Mouse (Mus musculus): ENCODE results near the gene Upk1a. TPM values are rescaled to one million over a fixed set of nuclear protein-coding genes. Genes with fewer than 3 reads are reported as not detected.

Upk1a gene
- polyA plus RNA-seq (2012; rRNA removed): 174 and 233 TPM in 2 replicates

DNA sequence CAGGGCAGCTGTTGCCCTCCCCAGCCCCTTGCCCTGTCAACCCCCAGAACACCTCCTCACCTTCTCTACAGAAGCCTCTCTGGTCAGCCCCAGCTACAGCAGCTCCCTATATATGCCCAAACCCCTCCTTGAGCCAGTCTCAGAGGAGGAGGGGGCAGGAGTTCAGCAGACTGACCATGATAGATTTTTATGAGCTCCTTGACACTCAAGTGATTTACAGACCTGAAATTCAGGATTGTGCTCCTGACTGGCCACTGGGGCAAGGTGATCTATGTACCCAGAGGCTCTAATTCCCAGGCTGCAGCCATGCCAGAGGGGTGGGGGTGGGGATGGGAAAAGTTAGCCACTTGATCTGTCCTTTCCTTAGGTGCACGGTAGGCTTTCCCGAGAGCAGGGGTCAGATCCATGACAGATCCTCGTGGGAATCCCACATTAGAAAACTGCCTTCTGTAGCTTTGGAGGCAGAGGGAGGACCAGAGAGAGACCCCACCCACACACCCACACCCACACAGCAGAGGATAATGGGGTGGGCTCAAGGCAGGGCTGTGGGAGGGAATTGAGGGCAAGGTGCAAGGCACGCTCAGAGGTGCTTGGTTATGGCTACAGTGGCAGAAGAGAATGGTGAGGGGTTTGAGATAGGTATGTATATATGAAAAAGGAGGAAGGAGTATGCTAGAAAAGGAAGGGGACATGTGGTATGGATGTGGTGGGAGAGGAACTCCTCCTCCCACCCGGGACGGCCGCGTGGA is at the start of gene Upk1a:
TSS of gene Upk1a (minus strand) at position 194 of the 749 bp plus-strand sequence.

DNA sequence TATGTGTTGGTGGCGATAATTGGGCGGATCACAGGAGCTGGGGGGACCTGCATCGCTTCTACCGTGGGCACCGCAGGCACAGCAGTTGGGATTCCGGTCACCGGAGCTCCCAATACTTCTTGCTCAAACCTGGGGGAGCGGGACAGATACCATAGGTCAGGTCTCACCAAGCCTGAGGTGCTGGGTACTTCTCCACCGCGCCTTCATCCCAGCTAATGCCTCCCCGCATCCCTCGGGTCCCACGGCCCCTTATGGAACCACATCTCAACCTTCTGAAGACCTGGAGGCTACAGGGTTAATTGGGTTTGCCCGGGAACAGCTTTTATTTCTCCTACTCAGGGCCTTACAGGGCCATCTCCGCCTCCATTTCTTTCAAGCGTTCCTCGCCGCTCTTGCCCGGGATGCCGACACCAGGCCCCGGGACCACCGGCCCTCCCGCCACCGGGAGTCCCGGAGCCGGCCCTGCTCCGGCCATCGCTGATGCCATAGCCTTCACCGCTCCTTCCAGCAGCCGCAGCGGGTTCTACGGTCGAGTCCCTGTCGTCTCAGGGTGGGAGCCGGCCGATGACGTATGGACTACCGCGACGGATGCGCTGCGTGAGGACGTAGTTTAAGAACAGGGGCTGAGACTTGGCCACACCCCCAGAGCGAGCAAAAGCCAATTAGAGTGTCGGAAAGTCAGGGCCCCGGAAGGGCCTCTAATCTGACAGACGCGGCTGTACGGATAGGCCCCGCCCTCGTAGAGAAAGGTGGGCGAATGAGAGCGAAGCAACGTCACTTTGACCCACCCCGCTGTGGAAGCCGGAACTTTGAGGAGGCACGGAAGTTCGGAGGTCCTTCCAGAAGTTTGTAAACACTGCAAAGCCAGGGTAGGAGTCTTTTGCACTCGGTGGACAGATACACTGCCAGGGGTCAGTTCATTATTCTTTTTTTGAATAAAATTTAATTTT is 37.2 kb upstream of the Upk1a start, which contains the start of gene Rbm42:
TSS of gene Rbm42 (minus strand) at position 727 of the 950 bp plus-strand sequence.

DNA sequence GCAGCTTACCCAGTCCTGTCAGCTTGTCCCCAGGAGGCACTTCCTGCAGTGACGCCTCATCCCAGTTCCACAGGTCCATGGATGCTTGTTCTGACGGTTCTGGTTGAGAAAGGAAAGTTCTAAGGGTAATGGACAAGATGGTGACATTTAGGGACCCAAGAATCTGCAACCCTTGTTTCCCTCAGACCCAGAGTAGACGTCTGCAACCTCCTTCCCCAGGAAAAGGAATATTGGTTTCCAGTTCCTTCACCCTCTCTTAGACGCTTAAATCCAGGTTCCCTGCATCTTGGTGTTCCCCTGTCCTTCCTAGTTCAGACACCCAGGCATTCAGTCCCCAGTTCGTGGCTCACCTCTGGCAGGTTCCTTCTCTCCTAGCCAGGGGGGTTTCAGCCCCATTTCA is 23.1 kb upstream of the Upk1a start, which contains the start of gene Etv2:
TSS of gene Etv2 (minus strand) at position 101 of the 400 bp plus-strand sequence.

DNA sequence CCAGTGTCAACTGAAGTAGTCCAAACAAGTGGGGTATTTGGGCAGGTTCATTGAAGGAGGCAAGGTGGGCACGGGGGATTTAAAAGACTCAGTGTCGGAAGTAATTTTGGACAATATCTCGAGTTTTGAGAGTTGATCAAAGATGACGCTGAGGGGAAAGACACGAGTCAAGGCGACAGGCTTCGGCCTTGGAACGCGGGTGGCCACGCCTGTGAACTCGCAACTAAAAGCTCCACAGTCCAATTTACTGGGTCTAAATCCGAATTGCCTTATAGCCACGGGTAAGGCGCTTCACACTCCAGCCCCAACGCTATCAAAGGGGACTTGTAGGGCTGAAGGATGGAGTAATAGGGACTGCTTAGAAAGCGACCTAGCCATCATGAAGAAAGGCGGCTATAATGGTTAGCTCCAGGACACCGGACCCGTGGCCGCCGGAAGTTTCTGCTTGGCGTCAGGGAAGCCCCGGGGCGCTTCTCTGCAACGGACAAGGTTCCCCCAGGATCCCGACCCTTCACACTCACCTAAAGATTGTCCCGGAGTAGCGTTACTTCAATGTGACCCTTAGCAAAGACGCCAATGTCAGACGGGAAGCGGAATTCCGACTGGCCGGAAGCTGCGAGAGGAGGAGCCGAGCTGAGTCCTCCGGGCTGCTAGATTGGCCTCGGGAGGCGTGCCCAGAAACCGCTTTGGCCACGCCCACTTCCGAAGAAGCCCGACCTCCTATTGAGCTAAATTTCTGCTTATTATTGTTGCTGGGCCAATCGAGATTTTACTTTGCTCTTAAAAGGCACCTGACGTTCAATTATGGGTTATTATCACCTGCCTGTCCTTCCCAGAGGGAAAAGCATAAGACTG is 13.1 kb upstream of the Upk1a start, which contains the start of gene Cox6b1:
TSS of gene Cox6b1 (minus strand) at position 622 of the 855 bp plus-strand sequence.

DNA sequence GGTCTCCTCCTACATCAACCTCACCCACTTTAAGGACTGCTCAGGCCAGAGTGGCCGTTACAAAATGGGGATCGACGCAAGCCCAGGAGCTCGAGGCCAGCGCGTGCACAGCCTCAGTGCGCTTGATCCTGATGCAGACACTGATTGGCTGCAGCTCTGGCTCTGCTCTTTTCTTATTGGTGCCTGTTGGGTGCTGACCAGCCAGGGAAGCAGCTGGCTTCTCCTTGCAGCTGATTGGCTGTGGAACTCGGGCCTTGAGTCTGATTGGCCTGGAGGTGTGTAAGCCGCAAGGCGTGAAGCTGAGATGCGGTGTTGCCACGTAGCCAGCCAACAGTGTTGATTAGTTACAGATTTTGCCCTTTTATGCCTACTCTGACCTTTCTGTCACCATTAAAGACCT is 13.9 kb downstream of the Upk1a start, which contains the start of gene Zbtb32:
TSS of gene Zbtb32 (minus strand) at position 124 of the 400 bp plus-strand sequence.

DNA sequence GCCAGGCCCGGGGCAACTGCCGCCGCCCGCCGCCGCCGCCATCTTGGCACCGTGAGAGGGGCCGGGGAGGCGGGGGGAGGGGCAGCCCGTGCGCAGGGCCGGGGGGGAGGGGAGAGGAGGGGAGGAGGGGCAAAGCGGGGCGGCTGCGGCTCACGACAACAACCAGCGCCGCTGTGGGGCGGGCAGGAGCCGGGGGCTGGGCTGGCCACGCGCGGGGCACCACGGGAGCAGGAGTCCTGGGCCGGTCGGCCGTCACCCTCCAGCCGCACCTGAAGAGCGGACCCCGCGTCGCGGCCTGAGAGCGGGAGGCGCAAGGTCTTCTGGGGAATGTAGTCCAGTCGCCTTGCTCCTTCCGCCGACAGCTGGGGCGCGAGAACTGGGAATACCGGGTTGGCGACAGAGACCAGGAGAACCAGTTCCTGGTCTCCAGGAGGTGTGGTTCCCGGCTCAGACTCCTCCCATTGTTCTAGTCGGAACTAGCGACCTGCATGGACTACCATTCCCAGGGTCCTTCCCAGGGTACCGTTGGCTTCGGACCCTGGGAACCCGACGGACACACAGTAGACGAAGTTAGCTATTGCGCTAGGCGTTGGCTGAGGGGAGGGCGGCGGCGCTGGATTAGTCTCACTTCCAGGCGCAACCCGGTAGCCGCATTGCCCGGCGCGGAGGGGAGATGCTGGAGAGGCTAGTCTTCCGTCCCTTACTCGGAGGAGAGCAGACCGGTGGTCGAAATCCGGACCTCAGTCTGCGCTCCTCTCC is 23.8 kb downstream of the Upk1a start, which contains the start of gene Kmt2b:
TSS of gene Kmt2b (minus strand) at position 51 of the 759 bp plus-strand sequence.

DNA sequence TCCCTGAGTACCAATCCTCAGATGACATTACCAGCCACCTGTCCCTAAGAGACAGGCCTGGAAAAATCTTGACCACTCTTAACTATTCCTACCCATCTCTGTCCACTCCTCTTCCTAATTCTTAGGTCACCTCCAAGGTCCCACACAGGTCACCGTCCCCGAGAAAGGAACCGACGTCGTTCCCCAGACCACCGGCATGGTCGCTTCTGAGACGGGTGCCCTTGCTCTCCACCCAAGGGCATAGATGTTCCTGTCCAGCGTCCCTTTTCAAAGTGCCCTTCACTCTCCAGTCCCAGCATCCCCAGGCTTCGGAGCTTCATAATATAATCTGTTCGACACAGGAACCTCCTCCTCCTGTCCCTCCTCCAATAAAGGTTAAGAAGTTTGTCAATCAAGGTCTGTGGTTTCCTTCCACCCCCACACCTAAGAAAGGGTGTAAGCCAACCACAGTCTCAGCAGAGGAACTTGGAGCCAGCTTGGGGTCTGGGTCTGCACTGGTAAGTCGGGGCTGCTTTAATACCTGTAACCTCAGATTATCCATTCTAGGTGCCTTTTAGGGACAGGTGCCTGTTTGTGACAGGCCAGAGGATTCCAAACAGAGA is 47.6 kb downstream of the Upk1a start, which contains the start of gene Igflr1:
TSS of gene Igflr1 (plus strand) at position 458 of the 602 bp plus-strand sequence.

DNA sequence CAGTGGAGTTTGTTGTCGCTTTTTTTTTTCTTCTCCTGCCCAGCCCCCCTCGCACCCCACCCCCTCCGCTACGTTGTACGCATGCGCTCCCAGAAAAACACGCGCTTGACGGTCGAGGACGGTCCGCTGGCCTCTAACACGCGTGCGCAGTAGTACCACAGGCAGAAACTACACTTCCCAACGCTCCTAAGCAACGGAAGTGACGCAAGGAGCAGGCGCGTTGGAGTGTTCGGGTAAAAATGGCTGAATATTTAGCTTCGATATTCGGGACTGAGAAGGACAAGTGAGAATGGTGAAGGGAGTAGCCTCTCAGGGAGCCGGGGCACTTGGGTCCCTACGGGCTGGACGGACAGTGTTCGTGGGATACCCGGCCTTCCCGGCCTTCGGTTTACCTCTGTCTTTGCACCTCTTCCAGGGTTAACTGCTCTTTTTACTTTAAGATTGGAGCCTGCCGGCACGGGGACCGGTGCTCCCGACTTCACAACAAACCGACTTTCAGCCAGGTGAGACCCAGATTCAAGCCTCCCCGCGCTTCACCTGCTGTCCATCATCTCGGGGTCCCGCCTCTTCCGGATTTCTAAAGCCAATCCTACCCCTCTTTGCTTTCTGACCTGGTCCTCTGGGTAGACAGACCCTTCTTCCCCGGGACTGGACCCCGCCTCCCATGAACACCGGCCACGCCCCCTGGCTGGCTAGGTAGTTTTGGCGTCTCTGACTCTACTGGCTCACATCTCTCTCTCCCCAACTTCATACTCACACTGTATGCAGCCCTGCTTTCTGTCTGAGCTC is 49.3 kb downstream of the Upk1a start, which contains the start of the genes U2af1l4, Gm49396 and Psenen:
TSS of gene U2af1l4 (plus strand) at position 185 of the 789 bp plus-strand sequence.
TSS of gene Gm49396 (plus strand) at position 228 of the 789 bp plus-strand sequence.
TSS of gene Psenen (minus strand) at position 511 of the 789 bp plus-strand sequence.

DNA sequence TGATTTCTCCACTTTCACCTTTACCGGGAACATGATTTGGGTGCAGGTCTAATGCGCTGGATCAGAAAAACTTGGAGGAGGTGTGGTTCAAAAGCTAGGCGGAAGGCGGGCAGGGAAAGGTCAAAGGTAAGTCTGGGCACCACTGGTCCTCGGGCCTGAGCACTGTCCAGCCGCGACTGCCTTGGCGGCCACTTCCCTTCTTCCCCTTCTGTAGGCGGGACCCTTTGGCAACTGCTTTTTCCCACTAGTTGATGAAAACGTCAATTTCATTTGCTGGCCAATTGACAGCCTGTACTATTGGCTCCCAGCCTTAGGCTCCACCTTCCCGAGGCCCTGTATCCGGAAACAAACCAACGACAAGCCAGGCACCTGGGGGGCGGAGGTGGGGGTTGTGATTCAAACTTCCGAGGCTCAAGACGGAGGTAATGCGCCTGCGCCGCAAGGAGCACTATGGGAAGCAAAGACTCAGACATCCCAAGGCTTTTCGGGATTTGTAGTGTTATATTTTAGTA is 53.1 kb downstream of the Upk1a start, which contains the start of gene Lin37:
TSS of gene Lin37 (minus strand) at position 396 of the 512 bp plus-strand sequence.

Other genes starting within 250 kb of the Upk1a start
- gene Tyrobp, start 199.1 kb downstream of the Upk1a start, polyA plus RNA-seq (2012; rRNA removed): 122 and 192 TPM in 2 replicates
- gene Hcst, start 193.0 kb downstream of the Upk1a start, polyA plus RNA-seq (2012; rRNA removed): 10.0 and 17.3 TPM in 2 replicates
- 2.7 and 3.1 TPM in 2 replicates for gene Nfkbid, start 191.1 kb downstream of the Upk1a start, polyA plus RNA-seq (2012; rRNA removed)
- 8.6 and 11.4 TPM in 2 replicates for gene Aplp1, start 167.3 kb downstream of the Upk1a start, polyA plus RNA-seq (2012; rRNA removed)
- not detected in 2 replicates for gene Kirrel2, start 155.2 kb downstream of the Upk1a start, polyA plus RNA-seq (2012; rRNA removed)
- gene Nphs1, start 154.5 kb downstream of the Upk1a start, polyA plus RNA-seq (2012; rRNA removed): not detected in 2 replicates
- 0.24 and 0.52 TPM in 2 replicates for gene Prodh2, start 119.2 kb downstream of the Upk1a start, polyA plus RNA-seq (2012; rRNA removed)
- gene Arhgap33, start 77.8 kb downstream of the Upk1a start, polyA plus RNA-seq (2012; rRNA removed): 26.8 and 28.0 TPM in 2 replicates
- 35.0 and 43.0 TPM in 2 replicates for gene Hspb6, start 60.7 kb downstream of the Upk1a start, polyA plus RNA-seq (2012; rRNA removed)
- gene Proser3, start 60.5 kb downstream of the Upk1a start, polyA plus RNA-seq (2012; rRNA removed): 16.8 and 22.1 TPM in 2 replicates
- 38.6 and 52.1 TPM in 2 replicates for gene Lin37, start 53.0 kb downstream of the Upk1a start, polyA plus RNA-seq (2012; rRNA removed)
- gene U2af1l4, start 49.5 kb downstream of the Upk1a start, polyA plus RNA-seq (2012; rRNA removed): 54.3 and 70.9 TPM in 2 replicates
- 1.2 and 1.7 TPM in 2 replicates for gene Gm49396, start 49.5 kb downstream of the Upk1a start, polyA plus RNA-seq (2012; rRNA removed)
- 84.6 and 110 TPM in 2 replicates for gene Psenen, start 49.2 kb downstream of the Upk1a start, polyA plus RNA-seq (2012; rRNA removed)
- gene Igflr1, start 47.4 kb downstream of the Upk1a start, polyA plus RNA-seq (2012; rRNA removed): 5.7 and 6.6 TPM in 2 replicates
- 57.6 and 63.3 TPM in 2 replicates for gene Kmt2b, start 24.1 kb downstream of the Upk1a start, polyA plus RNA-seq (2012; rRNA removed)
- gene Zbtb32, start 13.9 kb downstream of the Upk1a start, polyA plus RNA-seq (2012; rRNA removed): 0.88 and 1.4 TPM in 2 replicates
- gene Cox6b1, start 13.3 kb upstream of the Upk1a start, polyA plus RNA-seq (2012; rRNA removed): 216 and 385 TPM in 2 replicates
- not detected in 2 replicates for gene Etv2, start 23.0 kb upstream of the Upk1a start, polyA plus RNA-seq (2012; rRNA removed)
- gene Rbm42, start 37.5 kb upstream of the Upk1a start, polyA plus RNA-seq (2012; rRNA removed): 104 and 110 TPM in 2 replicates
- gene Haus5, start 52.1 kb upstream of the Upk1a start, polyA plus RNA-seq (2012; rRNA removed): 17.8 and 20.4 TPM in 2 replicates
- not detected in 2 replicates for gene Pmis2, start 58.8 kb upstream of the Upk1a start, polyA plus RNA-seq (2012; rRNA removed)
- 1.6 and 4.1 TPM in 2 replicates for gene 2200002J24Rik, start 86.1 kb upstream of the Upk1a start, polyA plus RNA-seq (2012; rRNA removed)
- gene Atp4a, start 99.4 kb upstream of the Upk1a start, polyA plus RNA-seq (2012; rRNA removed): 1.9 and 3.4 TPM in 2 replicates
- 293 and 358 TPM in 2 replicates for gene Tmem147, start 116.7 kb upstream of the Upk1a start, polyA plus RNA-seq (2012; rRNA removed)
- gene Gapdhs, start 130.8 kb upstream of the Upk1a start, polyA plus RNA-seq (2012; rRNA removed): not detected in 2 replicates
- gene Sbsn, start 138.6 kb upstream of the Upk1a start, polyA plus RNA-seq (2012; rRNA removed): 7.5 and 9.7 TPM in 2 replicates
- gene Dmkn, start 150.9 kb upstream of the Upk1a start, polyA plus RNA-seq (2012; rRNA removed): 36.0 and 40.0 TPM in 2 replicates
- not detected in 2 replicates for gene Krtdap, start 175.0 kb upstream of the Upk1a start, polyA plus RNA-seq (2012; rRNA removed)
- gene Ffar2, start 210.9 kb upstream of the Upk1a start, polyA plus RNA-seq (2012; rRNA removed): 5.7 and 6.9 TPM in 2 replicates
- not detected in 2 replicates for gene Ffar3, start 243.3 kb upstream of the Upk1a start, polyA plus RNA-seq (2012; rRNA removed)
- 0.02 and 0.07 TPM in 2 replicates for gene Ffar1, start 248.7 kb upstream of the Upk1a start, polyA plus RNA-seq (2012; rRNA removed)

Measured in ovary, adult 2 months (tissue).